Mouse (Mus musculus): Measurements from ENCODE around the gene Phf10. TPM values are rescaled to one million over a fixed set of nuclear protein-coding genes. Genes with fewer than 3 reads are reported as not detected.
"Not testable (repeated sequence)": the region's sequence is repeated elsewhere in the genome, so short reads cannot be mapped to it uniquely, and the experiment has no call there.

The Phf10 gene
- total RNA-seq (2022), result 10 to 100 TPM; 50.4 to 56.5 (median 54.1) TPM

DNA sequence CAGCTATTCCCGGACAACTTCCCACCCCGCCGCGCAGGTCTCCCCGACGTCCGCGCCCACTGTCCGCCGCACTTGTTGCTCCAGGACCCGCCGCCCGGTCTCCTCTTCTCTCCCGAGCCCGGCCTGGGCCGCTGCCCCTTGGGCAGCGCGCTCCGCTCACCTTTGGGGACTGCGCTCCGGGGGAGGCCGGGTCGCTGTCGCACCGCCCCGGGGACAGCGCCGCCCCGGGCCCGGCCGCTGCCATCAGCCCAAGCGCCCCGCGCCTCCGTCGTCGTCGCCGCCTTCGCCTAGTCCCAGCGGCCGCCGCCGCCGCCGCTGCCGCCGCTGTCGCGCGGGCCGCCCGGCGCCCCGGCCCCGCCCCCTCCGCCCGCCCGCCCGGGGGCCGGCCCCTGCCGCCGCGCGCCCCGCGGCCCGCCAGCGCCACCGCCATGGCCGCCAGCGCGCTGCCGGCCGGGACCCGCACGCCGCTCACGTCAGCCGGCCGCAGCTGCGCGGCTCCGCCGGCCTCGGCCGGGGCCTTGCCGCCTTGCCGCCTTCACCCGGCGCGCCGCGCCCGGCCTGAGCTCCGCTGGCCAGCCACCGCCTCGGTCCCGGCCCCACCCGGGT lies at the start of gene Phf10:
Phf10 (minus strand) TSS at position 323 of the 606 bp plus-strand sequence.
- DNase-seq (ENCODE audit: low spot score in 2 of 2), result peak in 1 of 2 experiments; percentile 10

DNA sequence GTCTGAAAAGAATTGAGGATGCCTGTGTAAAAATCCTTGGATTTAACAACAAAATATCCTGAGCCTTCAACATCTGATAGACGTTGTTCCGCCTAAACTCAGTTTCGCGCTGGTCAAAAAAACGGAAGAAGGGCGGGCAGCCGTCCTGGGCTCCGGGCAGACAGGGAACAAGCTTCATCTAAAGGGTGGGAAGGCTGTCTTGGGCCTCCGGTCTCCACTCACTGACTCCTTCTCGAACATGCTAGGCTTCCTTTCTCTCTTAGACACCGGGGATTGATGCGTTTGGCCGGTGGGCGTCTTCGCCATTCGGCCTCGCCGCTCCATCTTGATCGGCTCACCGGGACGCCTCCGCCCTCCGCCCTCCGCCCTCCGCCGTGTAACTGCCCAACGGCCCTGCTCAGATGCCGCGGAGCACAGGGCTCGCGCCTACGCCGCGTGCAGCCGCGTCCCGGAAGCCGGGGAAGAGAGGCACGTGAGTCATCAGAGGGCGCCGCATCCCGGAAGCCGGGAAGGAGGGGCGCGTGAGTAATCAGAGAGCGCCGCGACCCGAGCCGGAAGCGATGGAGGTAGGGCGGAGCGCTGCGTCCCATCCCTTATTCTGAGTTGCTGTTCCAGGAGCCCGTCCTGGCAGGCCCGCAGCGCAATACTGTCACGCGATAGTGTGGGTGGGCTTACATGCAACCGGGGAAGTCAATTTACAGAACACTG lies 48.8 kb upstream of the Phf10 start, which contains the start of gene Gm3435:
Gm3435 (plus strand) TSS at position 471 of the 708 bp plus-strand sequence.
- DNase-seq (ENCODE audit: low spot score in 2 of 2), result not testable (repeated sequence)

- not testable (repeated sequence) for DNase-seq (ENCODE audit: low spot score in 2 of 2)
Observed at GRCm38 (mm10) chr17:15009088-15009487, 48.0 kb upstream of the Phf10 start.

DNA sequence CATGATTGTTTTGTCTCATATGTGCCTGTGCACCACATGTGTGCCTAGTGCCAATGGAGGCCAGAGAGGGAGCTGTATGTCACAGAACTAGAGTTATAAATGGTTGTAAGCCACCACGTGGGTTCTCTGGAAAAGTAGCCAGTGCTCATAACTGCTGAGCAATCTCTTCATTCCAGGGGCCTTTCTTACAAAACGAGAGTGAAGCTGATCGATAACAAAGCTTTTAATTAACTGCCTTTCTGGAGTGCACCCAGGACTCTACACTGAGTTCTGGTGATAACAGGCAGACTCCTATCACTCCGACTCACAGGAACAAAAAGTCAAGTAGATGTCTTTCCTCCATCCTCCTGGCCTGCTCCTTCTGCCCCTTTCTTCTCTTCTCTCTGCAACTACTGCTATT lies 39.0 kb upstream of the Phf10 start:
- DNase-seq (ENCODE audit: low spot score in 2 of 2), result not testable (repeated sequence)

DNA sequence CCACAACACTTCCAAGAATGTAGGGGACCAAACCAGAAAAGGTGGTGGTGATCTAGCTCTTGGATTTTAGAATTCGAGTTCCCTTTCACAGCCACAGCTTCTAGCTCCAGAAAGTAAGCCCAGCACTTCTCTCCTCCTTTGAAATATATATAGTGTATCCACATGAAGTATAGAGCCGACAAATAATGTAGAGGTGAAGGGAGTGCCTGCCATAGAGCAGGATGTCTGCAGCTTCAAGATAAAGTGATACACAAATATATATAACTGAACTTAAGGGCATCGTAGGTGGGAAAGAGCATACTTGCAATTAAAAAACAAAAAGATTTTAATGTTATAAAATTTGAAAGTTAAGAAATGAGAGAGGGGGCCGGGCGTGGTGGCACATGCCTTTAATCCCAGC lies 33.1 kb upstream of the Phf10 start:
- DNase-seq (ENCODE audit: low spot score in 2 of 2), result not testable (repeated sequence)

DNA sequence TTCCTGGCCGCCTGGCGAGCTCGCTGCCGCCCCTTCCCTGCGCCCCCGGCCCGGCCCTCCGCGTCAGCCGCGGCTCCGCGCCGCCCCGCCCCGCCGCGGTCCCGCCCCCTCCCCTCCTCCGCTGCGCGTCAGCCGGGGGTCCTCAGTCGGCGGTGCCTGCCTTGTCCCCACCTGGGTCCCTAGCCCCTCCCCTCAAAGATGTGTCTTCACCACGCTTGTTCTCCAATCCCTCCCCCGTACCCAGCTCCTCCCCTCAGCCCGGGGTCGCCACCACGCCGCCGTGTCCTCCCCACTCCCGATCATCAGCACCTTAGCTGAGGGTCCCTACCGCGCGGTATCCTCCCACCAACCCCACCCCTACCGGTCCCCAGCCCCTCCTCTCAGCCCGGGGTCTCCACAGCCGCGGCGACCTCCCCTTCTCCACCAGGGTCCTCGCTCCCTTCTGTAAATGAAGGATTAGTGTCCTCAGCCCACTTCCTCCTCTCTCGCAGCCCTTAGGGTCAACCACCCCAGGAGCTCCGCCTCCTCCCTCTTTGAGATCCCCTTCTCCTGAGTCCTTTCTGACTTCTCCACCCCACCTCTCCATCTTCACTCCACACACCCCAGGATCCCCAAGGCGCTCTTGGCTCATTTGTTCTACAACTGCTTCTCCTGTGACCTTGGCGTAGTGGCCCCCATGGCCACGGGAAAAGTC lies 32.2 kb upstream of the Phf10 start:
- not testable (repeated sequence) for DNase-seq (ENCODE audit: low spot score in 2 of 2)

DNA sequence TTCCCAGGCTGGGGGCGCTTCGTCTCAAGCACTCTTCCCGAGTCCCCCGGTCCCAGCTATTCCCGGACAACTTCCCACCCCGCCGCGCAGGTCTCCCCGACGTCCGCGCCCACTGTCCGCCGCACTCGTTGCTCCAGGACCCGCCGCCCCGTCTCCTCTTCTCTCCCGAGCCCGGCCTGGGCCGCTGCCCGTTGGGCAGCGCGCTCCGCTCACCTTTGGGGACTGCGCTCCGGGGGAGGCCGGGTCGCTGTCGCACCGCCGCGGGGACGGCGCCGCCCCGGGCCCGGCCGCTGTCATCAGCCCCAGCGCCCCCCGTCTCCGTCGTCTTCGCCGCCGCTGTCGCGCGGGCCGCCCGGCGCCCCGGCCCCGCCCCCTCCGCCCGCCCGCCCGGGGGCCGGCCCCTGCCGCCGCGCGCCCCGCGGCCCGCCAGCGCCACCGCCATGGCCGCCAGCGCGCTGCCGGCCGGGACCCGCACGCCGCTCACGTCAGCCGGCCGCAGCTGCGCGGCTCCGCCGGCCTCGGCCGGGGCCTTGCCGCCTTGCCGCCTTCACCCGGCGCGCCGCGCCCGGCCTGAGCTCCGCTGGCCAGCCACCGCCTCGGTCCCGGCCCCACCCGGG lies 31.6 kb upstream of the Phf10 start:
- not testable (repeated sequence) for DNase-seq (ENCODE audit: low spot score in 2 of 2)

GRCm38 (mm10) chr17:14990116-14990702 lies 29.1 kb upstream of the Phf10 start:
- not testable (repeated sequence) for DNase-seq (ENCODE audit: low spot score in 2 of 2)

DNA sequence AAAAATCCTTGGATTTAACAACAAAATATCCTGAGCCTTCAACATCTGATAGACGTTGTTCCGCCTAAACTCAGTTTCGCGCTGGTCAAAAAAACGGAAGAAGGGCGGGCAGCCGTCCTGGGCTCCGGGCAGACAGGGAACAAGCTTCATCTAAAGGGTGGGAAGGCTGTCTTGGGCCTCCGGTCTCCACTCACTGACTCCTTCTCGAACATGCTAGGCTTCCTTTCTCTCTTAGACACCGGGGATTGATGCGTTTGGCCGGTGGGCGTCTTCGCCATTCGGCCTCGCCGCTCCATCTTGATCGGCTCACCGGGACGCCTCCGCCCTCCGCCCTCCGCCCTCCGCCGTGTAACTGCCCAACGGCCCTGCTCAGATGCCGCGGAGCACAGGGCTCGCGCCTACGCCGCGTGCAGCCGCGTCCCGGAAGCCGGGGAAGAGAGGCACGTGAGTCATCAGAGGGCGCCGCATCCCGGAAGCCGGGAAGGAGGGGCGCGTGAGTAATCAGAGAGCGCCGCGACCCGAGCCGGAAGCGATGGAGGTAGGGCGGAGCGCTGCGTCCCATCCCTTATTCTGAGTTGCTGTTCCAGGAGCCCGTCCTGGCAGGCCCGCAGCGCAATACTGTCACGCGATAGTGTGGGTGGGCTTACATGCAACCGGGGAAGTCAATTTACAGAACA lies 17.4 kb upstream of the Phf10 start, which contains the start of the genes 9030025P20Rik and Gm3417:
9030025P20Rik (plus strand) TSS at position 107 of the 677 bp plus-strand sequence.
Gm3417 (minus strand) TSS at position 429 of the 677 bp plus-strand sequence.
- not testable (repeated sequence) for DNase-seq (ENCODE audit: low spot score in 2 of 2)

- DNase-seq (ENCODE audit: low spot score in 2 of 2), result not testable (repeated sequence)
Observed at GRCm38 (mm10) chr17:14977718-14978361, 16.8 kb upstream of the Phf10 start.

- not testable (repeated sequence) for DNase-seq (ENCODE audit: low spot score in 2 of 2)
Observed at GRCm38 (mm10) chr17:14968373-14968913, 7.4 kb upstream of the Phf10 start.

- DNase-seq (ENCODE audit: low spot score in 2 of 2), result not testable (repeated sequence)
Observed at GRCm38 (mm10) chr17:14961557-14962154, 583 bp upstream of the Phf10 start.

- DNase-seq (ENCODE audit: low spot score in 2 of 2), result no peak
Observed at GRCm38 (mm10) chr17:14960520-14960919, 553 bp downstream of the Phf10 start.

DNA sequence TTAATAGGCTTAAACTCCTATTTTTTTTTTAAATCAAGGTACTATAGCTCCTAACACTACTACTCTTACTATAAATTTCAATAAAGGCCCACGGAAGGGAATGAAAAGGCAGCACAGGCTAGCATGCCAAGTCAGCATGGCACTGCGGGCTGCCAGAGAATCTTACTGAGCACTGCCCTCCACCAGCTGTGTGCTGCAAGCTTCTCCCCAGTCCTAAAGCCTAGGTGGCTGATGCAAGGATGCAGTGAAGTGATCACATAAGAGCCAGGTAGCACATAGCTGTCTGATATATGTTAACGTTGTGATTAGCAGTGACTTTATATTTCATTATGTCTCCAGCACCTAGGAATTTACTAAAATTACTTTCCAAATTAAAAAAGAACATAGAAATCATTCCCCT lies 1.1 kb downstream of the Phf10 start:
- DNase-seq (ENCODE audit: low spot score in 2 of 2), result no peak

- DNase-seq (ENCODE audit: low spot score in 2 of 2), result no peak
Observed at GRCm38 (mm10) chr17:14958686-14959327, 2.3 kb downstream of the Phf10 start.

- DNase-seq (ENCODE audit: low spot score in 2 of 2), result no peak
Observed at GRCm38 (mm10) chr17:14953452-14953851, 7.6 kb downstream of the Phf10 start.

DNA sequence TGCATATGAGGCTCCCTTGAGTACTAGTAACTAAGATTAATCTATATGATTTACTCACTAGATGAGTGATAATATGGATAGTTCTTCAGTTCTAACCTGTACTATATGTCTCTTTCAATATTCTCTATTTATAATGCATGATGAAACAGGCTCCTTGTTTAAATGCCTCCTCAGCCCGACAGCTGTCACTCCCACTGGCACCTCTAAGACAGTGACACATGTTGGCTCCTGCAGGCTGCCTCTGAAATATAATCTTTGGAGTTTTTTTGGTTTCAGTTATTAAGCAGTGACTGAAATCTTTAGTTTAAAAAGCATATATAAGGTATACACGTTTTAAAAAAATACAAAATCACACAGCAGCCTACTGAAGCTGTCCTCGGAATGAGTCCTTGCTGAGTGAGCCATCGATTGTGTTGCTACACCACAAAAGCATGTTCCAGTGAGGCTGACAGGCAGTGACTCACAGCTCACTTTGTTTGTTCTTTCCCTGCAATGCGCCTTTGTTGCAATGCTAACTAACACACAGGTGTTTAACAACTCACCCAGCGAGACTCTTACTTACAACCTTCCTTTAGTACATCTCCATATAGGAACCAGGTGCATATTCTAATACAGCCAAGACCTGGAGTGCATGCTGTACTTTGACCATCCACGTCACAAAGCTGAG lies 11.8 kb downstream of the Phf10 start:
- DNase-seq (ENCODE audit: low spot score in 2 of 2), result no peak

DNA sequence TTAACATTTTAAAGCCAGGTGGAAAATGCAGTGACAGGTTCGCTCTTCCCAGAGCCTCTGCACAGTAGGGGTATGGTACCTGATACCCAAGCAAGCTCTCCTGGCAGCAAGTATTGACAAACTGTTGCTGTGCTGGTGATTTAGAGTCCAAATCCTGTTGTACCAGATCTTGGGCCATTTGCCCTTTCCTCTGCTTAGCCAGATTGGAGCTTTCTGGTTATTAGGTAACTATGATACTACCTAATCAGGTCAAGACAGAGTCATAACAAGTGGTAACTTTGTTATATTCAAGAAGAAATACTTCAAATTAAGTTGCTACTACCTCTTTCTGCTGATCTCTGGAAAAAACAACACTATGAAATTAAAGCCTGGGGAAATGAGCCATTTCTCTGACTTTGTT lies 16.5 kb downstream of the Phf10 start:
- no peak for DNase-seq (ENCODE audit: low spot score in 2 of 2)

Data from gastrocnemius, adult 8-10 months (tissue).